Mouse (Mus musculus) telencephalon, adult 2 months (tissue): ENCODE results near the gene Grin2c.

Source experiments
- DNase-seq: peaks from one replicate; pipeline ENCODE4 v3.0.0-alpha.2; 2011; ENCODE audit warnings: low read depth, low spot score

Gene Grin2c

DNA sequence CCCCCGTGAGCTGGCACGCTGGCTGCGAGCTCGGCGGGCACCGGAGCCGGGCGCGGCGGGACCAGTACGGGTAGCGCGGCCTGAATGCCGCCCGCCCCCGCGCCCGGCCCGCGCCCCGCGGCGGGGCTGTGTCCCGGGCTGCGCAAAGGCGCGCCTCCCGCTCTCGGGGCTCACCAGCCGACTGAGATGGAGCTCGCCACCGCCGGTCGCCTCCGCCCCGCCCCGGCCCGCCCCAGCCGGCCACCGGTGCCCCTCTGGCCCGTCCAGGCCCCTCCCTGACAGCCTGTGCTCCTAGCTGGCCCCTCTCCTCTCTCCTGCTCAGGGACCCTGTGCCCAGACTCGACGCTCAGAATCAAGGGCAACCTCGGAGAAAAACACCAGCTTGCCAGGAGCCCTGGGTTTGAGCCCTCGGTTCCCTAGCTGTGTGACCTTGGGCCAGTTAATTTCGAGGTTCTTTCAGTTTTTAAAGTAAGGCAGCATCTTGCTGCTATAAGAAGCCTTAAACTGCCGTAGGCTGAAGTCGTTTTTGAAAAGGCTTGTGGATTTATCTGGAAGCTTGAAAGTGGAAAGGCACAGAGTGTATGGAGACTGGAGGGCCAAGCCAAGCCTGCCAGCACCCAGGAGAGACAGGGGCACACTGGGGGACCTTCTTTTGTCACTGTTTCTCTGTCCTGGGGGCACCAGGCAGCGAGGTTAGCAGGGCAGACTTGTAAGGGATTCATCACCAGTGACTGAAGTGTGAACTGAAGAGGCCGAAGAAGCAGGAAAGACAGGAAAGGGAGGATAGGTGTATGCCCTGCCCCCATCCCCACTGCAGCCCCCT lies at the start of gene Grin2c:
Gene Grin2c (minus strand): TSS at position 183 of the 823 bp plus-strand sequence.
- no peak for DNase-seq

- no peak for DNase-seq
These were observed 47.2 kb upstream of the Grin2c start for GRCm38 (mm10) chr11:115314249-115314648.

DNA sequence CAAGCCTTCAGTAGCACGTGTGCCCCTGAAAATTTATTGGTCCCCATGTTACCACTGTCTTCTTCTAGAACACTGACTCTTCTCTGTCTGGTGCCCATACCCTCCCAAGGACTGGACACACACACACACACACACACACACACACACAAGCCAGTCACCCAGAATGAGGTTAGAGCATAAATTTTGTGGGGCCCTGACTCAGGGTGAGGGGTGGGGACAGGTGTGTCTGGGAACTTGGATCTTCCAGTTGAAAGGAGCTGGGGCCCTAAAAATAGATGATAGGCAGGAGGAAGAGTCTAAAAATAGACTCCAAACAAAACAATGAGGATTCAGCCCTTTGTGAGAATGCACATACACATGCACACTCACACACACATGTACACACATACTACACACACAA lies 41.7 kb upstream of the Grin2c start:
- no peak for DNase-seq

- no peak for DNase-seq
These were observed 39.8 kb upstream of the Grin2c start, which contains the start of gene Otop2 for GRCm38 (mm10) chr11:115306863-115307262. Otop2 (plus strand) TSS chr11:115307163.

DNA sequence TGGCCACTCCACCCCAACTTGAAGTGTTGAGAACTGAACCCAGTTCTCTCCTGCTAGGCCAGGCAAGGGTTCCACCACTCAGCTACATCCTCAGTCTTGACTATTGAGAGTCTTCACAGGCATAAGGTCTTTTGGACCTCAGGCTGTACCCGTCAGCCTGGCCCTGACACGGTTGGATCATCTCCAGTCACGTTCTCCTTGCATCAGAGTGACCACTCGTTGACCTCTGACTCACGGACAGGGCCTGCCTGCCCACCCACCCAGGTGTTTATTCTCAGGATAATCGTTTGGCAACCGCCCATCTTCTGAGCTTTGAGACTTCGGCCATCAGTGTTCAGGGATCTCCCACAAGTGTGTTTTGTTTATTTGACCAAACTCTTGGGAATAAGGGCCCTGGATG lies 36.1 kb upstream of the Grin2c start:
- no peak for DNase-seq

DNA sequence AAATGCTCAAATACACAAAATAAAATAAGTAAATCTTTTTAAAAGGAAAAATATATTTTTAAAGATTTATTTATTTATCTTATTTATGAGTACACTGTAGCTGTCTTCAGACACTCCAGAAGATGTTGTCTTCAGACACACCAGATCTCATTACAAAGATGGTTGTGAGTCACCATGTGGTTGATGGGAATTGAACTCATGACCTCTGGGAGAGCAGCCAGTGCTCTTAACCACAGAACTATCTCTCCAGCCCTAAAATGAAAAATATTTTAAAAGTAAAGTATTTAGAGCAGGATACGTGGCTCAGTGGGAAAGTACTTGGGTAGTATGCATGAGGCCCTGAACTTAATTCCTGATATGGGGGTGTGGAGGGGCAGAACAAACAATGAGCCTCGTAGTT lies 34.3 kb upstream of the Grin2c start:
- no peak for DNase-seq

- DNase-seq: no peak
These were observed 33.7 kb upstream of the Grin2c start for GRCm38 (mm10) chr11:115300745-115301144.

DNA sequence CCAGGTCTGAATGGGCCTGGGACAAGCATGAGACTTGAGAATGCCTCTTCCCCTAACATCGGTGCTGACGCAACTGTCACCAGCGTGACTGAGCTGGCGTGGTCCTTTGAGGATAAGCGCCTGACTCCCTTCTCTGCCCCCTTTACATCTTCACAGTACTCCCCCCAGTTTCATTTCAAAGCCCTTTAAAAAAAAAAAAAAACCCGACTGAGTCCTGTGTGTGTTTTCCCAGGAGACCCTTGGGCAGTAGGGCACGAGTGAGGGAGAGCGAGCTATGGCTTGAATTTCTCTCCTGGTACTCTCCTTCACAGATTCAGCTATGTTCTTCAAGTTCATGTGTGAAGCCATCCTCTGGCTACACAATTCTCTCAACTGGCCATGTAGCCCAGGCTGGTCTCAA lies 31.1 kb upstream of the Grin2c start:
- no peak for DNase-seq

DNA sequence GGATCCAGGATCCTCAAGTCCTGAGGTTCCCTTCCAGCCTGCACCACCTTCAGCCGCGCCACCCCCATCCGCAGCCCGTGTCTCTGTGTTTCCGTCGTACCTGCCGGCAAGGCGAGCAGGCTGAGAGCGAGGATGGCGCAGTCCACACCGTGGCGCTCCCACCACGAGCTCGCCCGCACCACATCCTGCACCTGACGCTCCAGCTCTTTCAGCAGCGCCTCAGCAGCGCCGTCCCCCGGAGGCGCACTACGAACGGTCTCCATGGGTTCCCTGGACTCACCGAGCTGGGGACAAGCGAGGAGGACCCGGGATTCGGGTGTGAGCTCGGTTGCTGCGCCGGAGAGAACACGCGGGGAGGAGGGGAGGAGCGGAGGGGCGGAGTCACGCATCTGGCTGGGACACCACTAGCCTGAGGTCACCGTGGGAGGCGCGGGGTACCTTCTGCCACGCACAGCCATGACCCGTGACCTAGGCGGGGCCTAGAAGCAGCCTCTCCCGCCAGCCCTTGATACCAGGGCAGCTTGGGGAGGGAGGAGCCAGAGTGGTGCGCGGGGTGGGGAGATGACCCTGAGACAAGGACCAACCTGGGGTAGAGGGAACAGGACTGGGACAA lies 30.3 kb upstream of the Grin2c start, which contains the start of gene Fads6:
Gene Fads6 (minus strand): TSS at position 450 of the 613 bp plus-strand sequence.
- DNase-seq: peak; percentile 51

- DNase-seq: peak; percentile 16
These were observed 29.6 kb upstream of the Grin2c start for GRCm38 (mm10) chr11:115296471-115297210.

- DNase-seq: no peak
These were observed 28.9 kb upstream of the Grin2c start for GRCm38 (mm10) chr11:115295939-115296338.

- no peak for DNase-seq
These were observed 25.8 kb upstream of the Grin2c start for GRCm38 (mm10) chr11:115292631-115293375.

DNA sequence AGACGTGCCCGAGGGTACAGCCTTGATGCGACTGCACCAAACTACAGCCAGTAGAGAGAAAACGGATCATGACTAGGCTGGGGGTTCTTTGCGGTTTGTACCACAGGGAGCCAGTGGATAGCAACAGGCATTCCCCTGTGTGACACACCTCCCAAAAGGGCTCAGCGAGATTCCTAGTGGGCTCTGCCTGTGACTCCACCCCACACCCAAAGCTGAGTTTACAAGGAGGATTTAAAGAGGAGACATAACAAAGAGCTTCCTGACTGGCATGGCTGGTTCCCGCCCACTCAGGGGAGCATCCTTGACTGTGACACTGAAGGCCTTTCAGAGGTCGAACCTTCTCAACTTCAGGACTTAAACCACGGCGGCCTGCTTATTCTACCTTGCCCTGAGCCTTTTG lies 24.5 kb upstream of the Grin2c start:
- no peak for DNase-seq

DNA sequence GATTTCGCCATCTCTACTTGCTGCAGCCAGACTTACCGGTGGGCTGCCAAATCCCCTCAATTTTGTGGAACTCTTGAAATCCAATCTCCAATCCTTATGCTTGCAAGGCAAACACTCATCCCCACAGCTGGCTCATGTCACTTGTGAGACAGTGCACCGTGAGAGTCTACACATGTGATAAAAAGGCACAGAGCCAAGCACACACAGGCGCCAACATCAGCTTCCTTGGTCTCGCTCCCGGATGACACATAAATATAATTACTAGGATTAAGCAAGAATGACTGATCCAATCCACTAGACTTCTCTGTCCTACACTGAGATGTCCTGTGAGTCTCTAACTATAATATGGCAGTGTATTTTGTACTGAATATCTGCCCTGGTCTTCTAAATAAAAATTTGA lies 23.9 kb upstream of the Grin2c start:
- DNase-seq: no peak

DNA sequence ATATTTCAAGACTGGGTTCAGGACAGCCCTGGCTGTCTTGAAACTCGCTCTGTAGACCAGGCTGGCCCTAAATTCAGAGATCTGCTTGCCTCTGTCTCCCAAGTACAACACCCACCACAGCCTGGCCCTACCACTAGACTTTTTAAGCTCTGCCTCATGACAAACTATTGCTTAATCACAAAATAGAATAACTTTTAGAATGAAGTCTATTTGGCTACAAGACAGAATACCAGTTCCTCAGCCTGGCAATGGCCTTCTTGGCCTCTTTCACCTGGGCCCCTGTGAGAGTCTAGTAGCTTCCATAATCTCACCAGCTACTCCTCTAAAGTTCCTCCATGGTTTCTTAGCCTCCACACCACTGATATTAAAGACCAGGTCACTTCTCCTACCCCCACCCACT lies 23.3 kb upstream of the Grin2c start:
- DNase-seq: no peak

DNA sequence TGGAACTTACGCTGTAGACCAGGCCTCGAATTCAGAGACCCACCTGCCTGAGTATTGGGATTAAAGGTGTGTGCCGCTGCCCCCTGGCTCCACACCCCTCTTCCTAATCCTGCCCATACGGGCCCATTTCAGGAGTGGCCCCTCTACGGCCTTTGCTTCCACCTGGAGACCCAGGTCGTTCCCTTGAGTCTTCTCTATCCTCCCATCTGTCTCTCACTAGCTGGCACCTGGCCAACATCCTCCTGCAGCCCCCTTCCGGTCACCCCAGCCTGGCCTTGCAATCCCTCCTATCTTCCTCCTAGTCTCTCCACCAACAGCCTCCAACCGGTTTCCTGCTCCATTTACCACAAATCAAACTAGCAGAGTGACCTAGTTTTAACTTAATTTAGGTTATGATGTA lies 22.8 kb upstream of the Grin2c start:
- no peak for DNase-seq

- no peak for DNase-seq
These were observed 21.3 kb upstream of the Grin2c start for GRCm38 (mm10) chr11:115288305-115288704.

- DNase-seq: peak; percentile 56
These were observed 20.3 kb upstream of the Grin2c start for GRCm38 (mm10) chr11:115287386-115287785.

- peak; percentile 21 for DNase-seq
These were observed 19.4 kb upstream of the Grin2c start for GRCm38 (mm10) chr11:115286201-115286993.

DNA sequence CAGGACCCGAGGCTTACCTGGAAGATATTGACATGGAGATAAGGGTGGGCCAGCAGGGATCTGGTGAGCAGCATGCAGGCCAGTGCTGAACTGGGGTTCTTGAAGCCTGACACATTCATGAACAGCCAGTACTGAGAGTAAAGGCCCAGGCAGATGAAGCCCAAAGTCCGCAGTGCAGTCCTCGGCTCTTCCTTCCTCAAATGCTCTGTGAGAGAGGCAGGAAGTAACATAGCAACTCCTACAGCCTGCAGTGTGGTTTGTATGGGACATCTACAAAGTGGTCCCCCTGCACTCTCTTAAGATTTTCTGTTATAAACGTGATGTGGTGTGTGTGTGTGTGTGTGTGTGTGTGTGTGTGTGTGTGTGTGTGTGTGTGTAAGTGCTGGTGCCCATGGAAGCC lies 18.2 kb upstream of the Grin2c start:
- no peak for DNase-seq
